ENCODE assay signal across 7 mouse cellular contexts in the genomic region with DNA sequence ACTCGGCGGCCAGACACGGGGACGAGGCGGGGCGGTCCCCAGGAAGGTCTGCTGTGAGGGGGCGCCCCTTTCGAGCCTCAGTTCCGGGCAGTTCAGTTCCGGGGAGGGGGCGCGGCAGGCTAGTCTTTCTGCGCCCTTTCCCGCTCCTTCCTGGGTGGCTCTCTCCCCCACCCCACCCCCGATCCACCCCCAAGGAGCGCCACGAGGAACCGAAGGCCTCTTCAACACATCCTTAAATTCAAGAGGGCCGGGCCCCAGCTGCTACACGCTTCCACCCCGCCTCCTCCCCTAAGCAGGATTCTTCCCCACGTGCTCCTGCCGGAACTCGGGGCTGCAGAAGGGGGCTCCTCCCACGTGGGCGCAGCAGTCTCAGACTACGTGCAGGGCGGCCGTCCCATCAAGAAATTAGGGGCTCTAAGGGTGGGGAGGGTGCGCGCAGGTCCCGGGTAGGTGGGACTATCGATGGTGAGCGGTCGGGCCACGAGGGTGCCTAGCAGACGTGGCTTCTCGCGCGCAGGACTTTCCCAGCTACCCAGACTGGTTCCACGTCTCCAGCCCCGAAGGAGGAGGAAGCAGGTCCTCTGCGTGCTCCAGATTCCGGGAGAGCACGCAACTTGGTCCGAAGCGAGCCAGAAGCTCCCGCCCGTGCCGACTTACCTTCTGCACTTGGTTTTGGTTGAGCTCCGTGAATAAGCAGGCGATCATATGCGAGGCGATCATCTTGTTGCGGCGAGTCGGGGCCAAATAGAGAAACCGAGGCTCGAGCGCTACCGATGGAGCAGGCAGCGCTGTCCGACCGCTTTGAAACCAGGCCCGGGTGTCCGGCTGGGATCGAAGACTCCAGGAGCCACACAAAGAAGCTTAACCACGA. TPM values are rescaled to one million over a fixed set of nuclear protein-coding genes. Genes with fewer than 3 reads are reported as not detected.
DNase-seq lines count a peak whose midpoint lies in the region; ATAC-seq and TF ChIP-seq lines count a peak whose summit lies in the region.

No protein-coding gene starts in this region.

- no peaks in the 10 kb centered on the region for H3K27me3 ChIP-seq in C2C12 (ENCODE audit: control insufficient read depth, insufficient read depth, insufficient read length)
- H3K27me3 ChIP-seq in G1E (ENCODE audit: insufficient read depth, low read length) = peaks cover 2% of the 10 kb centered on the region; the same call in 1 of the 2 replicates
- H3K27me3 ChIP-seq in embryonic facial prominence, embryonic 13.5 days = 0 out of 2 replicates have a peak, but pooled peaks cover 8% of the 10 kb centered on the region
- no peaks in the 10 kb centered on the region for H3K27me3 ChIP-seq in hindbrain, embryonic 11.5 days (ENCODE audit: control insufficient read depth, insufficient read depth, low read length)
- H3K27me3 ChIP-seq in liver, embryonic 13.5 days = peaks cover 11% of the 10 kb centered on the region
- no peaks in the 10 kb centered on the region for H3K27me3 ChIP-seq in myocyte (ENCODE audit: control insufficient read depth, insufficient read depth, insufficient read length)

- peak overlapping the region; percentile 70 for H3ac ChIP-seq in C2C12 (ENCODE audit: control insufficient read depth, insufficient read length, low read depth)
- H3ac ChIP-seq in myocyte (ENCODE audit: control insufficient read depth, insufficient read length) = peak overlapping the region; percentile 37

- peak overlapping the region; percentile 91 for H3K4me2 ChIP-seq in embryonic facial prominence, embryonic 13.5 days
- peak overlapping the region; percentile 95 for H3K4me2 ChIP-seq in hindbrain, embryonic 11.5 days (replicated peaks; ENCODE audit: low read depth, low read length)
- peak overlapping the region; percentile 90 for H3K4me2 ChIP-seq in liver, embryonic 13.5 days
- H3K4me2 ChIP-seq in myocyte (ENCODE audit: low read depth) = peak overlapping the region; percentile 97

- H3K27ac ChIP-seq in embryonic facial prominence, embryonic 13.5 days = peak overlapping the region; percentile 71
- H3K27ac ChIP-seq in hindbrain, embryonic 11.5 days (ENCODE audit: low read depth, low read length) = peak overlapping the region; percentile 31
- peak overlapping the region; percentile 73 for H3K27ac ChIP-seq in liver, embryonic 13.5 days

- peak; percentile 76 for DNase-seq in G1E (ENCODE audit: low spot score)
- DNase-seq in hindbrain, embryonic 11.5 days (ENCODE audit: low spot score) = peak; percentile 72
- DNase-seq in liver, embryonic 13.5 days = peak; percentile 43
- peak; percentile 58 for DNase-seq in thymus, postnatal 0 days (ENCODE audit: low spot score)

- no peaks in the 10 kb centered on the region for H3K9me3 ChIP-seq in G1E (replicated peaks)
- H3K9me3 ChIP-seq in embryonic facial prominence, embryonic 13.5 days = no peaks in the 10 kb centered on the region
- H3K9me3 ChIP-seq in hindbrain, embryonic 11.5 days (ENCODE audit: control insufficient read depth, low read length) = no peaks in the 10 kb centered on the region
- H3K9me3 ChIP-seq in liver, embryonic 13.5 days (replicated peaks) = no peaks in the 10 kb centered on the region

- under 1% methylated on average over 68 of the region's 68 CpGs for WGBS in embryonic facial prominence, embryonic 13.5 days
- WGBS in hindbrain, embryonic 11.5 days = under 1% methylated on average over 64 of the region's 68 CpGs
- under 1% methylated on average over 68 of the region's 68 CpGs for WGBS in liver, embryonic 13.5 days (ENCODE audit: insufficient replicate concordance)

- peak; percentile 33 for TF ChIP-seq POLR2A in myocyte (IDR thresholded peaks at IDR 0.05; ENCODE audit: insufficient read length, low read depth)

- peaks cover 55% of the 10 kb centered on the region for H3K79me2 ChIP-seq in C2C12 (ENCODE audit: control insufficient read depth, insufficient read depth)
- H3K79me2 ChIP-seq in myocyte (ENCODE audit: control insufficient read depth, insufficient read depth) = peaks cover 46% of the 10 kb centered on the region

- H3K9ac ChIP-seq in embryonic facial prominence, embryonic 13.5 days = peak overlapping the region; percentile 75
- H3K9ac ChIP-seq in hindbrain, embryonic 11.5 days (ENCODE audit: low read depth, low read length) = peak overlapping the region; percentile 62
- H3K9ac ChIP-seq in liver, embryonic 13.5 days = peak overlapping the region; percentile 69

- ATAC-seq in G1E (ENCODE audit: extremely low read depth, insufficient number of reproducible peaks, low FRiP score, poor library complexity, severe bottlenecking) = peak; percentile 30
- peak; percentile 56; the same call in 1 of the 2 replicates for ATAC-seq in embryonic facial prominence, embryonic 13.5 days (ENCODE audit: insufficient number of reproducible peaks, insufficient read depth, low FRiP score, low TSS enrichment, low read depth)
- ATAC-seq in hindbrain, embryonic 11.5 days (ENCODE audit: low FRiP score) = peak; percentile 55
- peak; percentile 6; the same call in 1 of the 2 replicates for ATAC-seq in liver, embryonic 13.5 days (ENCODE audit: low read depth)

- peaks cover 42% of the 10 kb centered on the region for H3K79me3 ChIP-seq in C2C12 (ENCODE audit: low read depth)

- peaks cover 74% of the 10 kb centered on the region for H3K4me1 ChIP-seq in G1E (ENCODE audit: insufficient read depth, low read depth, low read length)
- H3K4me1 ChIP-seq in embryonic facial prominence, embryonic 13.5 days = peaks cover 24% of the 10 kb centered on the region
- H3K4me1 ChIP-seq in hindbrain, embryonic 11.5 days (replicated peaks; ENCODE audit: control insufficient read depth, insufficient read depth, low read length) = no peaks in the 10 kb centered on the region; the same call in 1 of the 2 replicates
- H3K4me1 ChIP-seq in liver, embryonic 13.5 days (replicated peaks) = peaks cover 66% of the 10 kb centered on the region

- peak overlapping the region; percentile 76 for H3K4me3 ChIP-seq in C2C12 (ENCODE audit: insufficient read depth, poor library complexity, severe bottlenecking)
- H3K4me3 ChIP-seq in G1E (ENCODE audit: low read depth, low read length) = peak overlapping the region; percentile 81
- H3K4me3 ChIP-seq in embryonic facial prominence, embryonic 13.5 days = peak overlapping the region; percentile 66
- H3K4me3 ChIP-seq in hindbrain, embryonic 11.5 days (ENCODE audit: low read depth, low read length) = peak overlapping the region; percentile 56
- peak overlapping the region; percentile 66 for H3K4me3 ChIP-seq in liver, embryonic 13.5 days (replicated peaks)
- H3K4me3 ChIP-seq in myocyte = peak overlapping the region; percentile 99

- no peak for TF ChIP-seq CTCF in C2C12 (IDR thresholded peaks at IDR 0.05; ENCODE audit: control insufficient read depth, insufficient read depth, insufficient read length)
- no peak for TF ChIP-seq CTCF in G1E (IDR thresholded peaks at IDR 0.05; ENCODE audit: low read depth, low read length)

- H3K36me3 ChIP-seq in C2C12 (ENCODE audit: control insufficient read depth, insufficient read depth) = peaks cover 5% of the 10 kb centered on the region
- H3K36me3 ChIP-seq in G1E (replicated peaks) = peaks cover 32% of the 10 kb centered on the region
- no peaks in the 10 kb centered on the region for H3K36me3 ChIP-seq in embryonic facial prominence, embryonic 13.5 days
- H3K36me3 ChIP-seq in hindbrain, embryonic 11.5 days (ENCODE audit: control insufficient read depth, insufficient read depth, low read length) = no peaks in the 10 kb centered on the region
- no peaks in the 10 kb centered on the region for H3K36me3 ChIP-seq in liver, embryonic 13.5 days
- no peaks in the 10 kb centered on the region for H3K36me3 ChIP-seq in myocyte (ENCODE audit: control insufficient read depth, insufficient read depth)

TF ChIP-seq in C2C12, 6 proteins besides CTCF, POLR2A, EP300 and RAD21:
- TF ChIP-seq USF1 (IDR thresholded peaks at IDR 0.05; ENCODE audit: low read depth) = peak; percentile 50
- no peak for TF ChIP-seq FOSL1 (IDR thresholded peaks at IDR 0.05; ENCODE audit: insufficient read depth, low read length, poor library complexity, severe bottlenecking)
- TF ChIP-seq MYOG (IDR thresholded peaks at IDR 0.05; ENCODE audit: control insufficient read depth, extremely low read depth, insufficient read length) = no peak
- no peak for TF ChIP-seq CEBPB (IDR thresholded peaks at IDR 0.05; ENCODE audit: low read depth)
- no peak for TF ChIP-seq MYOD1 (IDR thresholded peaks at IDR 0.05; ENCODE audit: control insufficient read depth, insufficient read length, low read depth)
- TF ChIP-seq MAX (IDR thresholded peaks at IDR 0.05) = peak; percentile 95

TF ChIP-seq in myocyte, 11 proteins besides CTCF, POLR2A, EP300 and RAD21:
- TF ChIP-seq USF1 (IDR thresholded peaks at IDR 0.05; ENCODE audit: low read depth) (peak; percentile 67), CEBPB (IDR thresholded peaks at IDR 0.05; ENCODE audit: insufficient read depth, poor library complexity, severe bottlenecking) (no peak), MAX (IDR thresholded peaks at IDR 0.05; ENCODE audit: low read depth) (peak; percentile 82), POLR2AphosphoS2 (IDR thresholded peaks at IDR 0.05; ENCODE audit: insufficient read length, low read depth) (peak; percentile 14), MYOD1 (IDR thresholded peaks at IDR 0.05; ENCODE audit: control insufficient read depth in 1 of 3, insufficient read length in 2 of 3, low read depth in 2 of 3) (peak in 1 of 3 experiments; percentile 36)
TF ChIP-seq in myocyte: peak in this region for 4.

RNA-seq across cellular contexts. Expression of a gene that starts 0.8 kb away (rescaled TPM):
- polyA plus RNA-seq in C2C12 (2012; fragmentation: generic; extraction: Trizol) (24.3 TPM), G1E (2012) (6.6 and 8.2 TPM in 2 replicates), myocyte (2012; fragmentation: generic; extraction: Trizol) (81.2 TPM)
- total RNA-seq in G1E (2014; fragmentation: Nextera tagmentation) (42.9 and 52.4 TPM in 2 replicates), G1E (2017) (73.8 and 90.2 TPM in 2 replicates)
- 20.5 and 21.8 TPM in 2 replicates for polyA plus RNA-seq in embryonic facial prominence, embryonic 13.5 days (2015; fragmentation: Nextera tagmentation; extraction: Ambion mirVana)
- polyA plus RNA-seq in hindbrain, embryonic 11.5 days (2014; fragmentation: Nextera tagmentation; extraction: Ambion mirVana) = 16.2 and 18.7 TPM in 2 replicates
- 6.0 and 6.7 TPM in 2 replicates for polyA plus RNA-seq in liver, embryonic 13.5 days (2015; fragmentation: Nextera tagmentation; extraction: Ambion mirVana)
- 3.6 and 5.2 TPM in 2 replicates for polyA plus RNA-seq in thymus, postnatal 0 days (2015; fragmentation: Nextera tagmentation; extraction: Ambion mirVana)

Comparison
In these comparisons a context has a peak if more than half of its experiments do, and no peak if none do; other contexts are left out.
1. Peak in every context shown above with its lines: DNase-seq, ATAC-seq, H3K4me3 ChIP-seq and H3K27ac ChIP-seq.
2. ATAC-seq: peak in every context shown above with its lines; median percentile 56 in embryonic facial prominence, embryonic 13.5 days; 55 in hindbrain, embryonic 11.5 days; 30 in G1E; 6 in liver, embryonic 13.5 days.